Mouse (Mus musculus) ES-E14 (cell line): ENCODE measurements around the gene Rab1b. TPM values are rescaled to one million over a fixed set of nuclear protein-coding genes. Genes with fewer than 3 reads are reported as not detected.

ENCODE experiments used
- DNase-seq: peaks from one replicate; pipeline ENCODE4 v3.0.0-alpha.2; 2013; ENCODE audit warnings: low read depth, low spot score
- H3K27ac ChIP-seq: 2 replicates; pipeline ENCODE4 v1.5.1; 2012; ENCODE audit warnings: low read depth, mild to moderate bottlenecking, low read length, moderate library complexity, mixed read lengths; ENCODE audit not compliant: poor library complexity, insufficient read depth, severe bottlenecking
- H3K36me3 ChIP-seq: 2 replicates; pipeline ENCODE4 v1.6.1; 2012; ENCODE audit warnings: mild to moderate bottlenecking, low read length, moderate library complexity, mixed read lengths; ENCODE audit not compliant: control insufficient read depth, poor library complexity, insufficient read depth, severe bottlenecking
- H3K4me1 ChIP-seq, 2 experiments: fragments of 150-350 bp in 1 of 2; sonication (generic) in 1 of 2; 2 replicates each; pipeline ENCODE4 v1.6.1; 2012; ENCODE audit warnings: low read length in 2 of 2, mild to moderate bottlenecking in 1 of 2, mixed read lengths in 1 of 2; ENCODE audit not compliant: control insufficient read depth in 2 of 2, insufficient read depth in 2 of 2, poor library complexity in 1 of 2
- H3K4me3 ChIP-seq, 2 experiments: fragments of 150-350 bp in 1 of 2; sonication (generic) in 1 of 2; 2 replicates each; pipeline ENCODE4 v1.5.1; 2012; ENCODE audit warnings: low read length in 2 of 2, low read depth in 1 of 2, mild to moderate bottlenecking in 1 of 2, mixed read lengths in 1 of 2; ENCODE audit not compliant: insufficient read depth in 1 of 2, poor library complexity in 1 of 2, severe bottlenecking in 1 of 2
- H3K9ac ChIP-seq: 2 replicates; pipeline ENCODE4 v1.6.1; 2012; ENCODE audit warnings: low read depth, mild to moderate bottlenecking, low read length, mixed read lengths; ENCODE audit not compliant: poor library complexity, insufficient read depth, severe bottlenecking
- H3K9me3 ChIP-seq: fragments of 150-350 bp; sonication (generic); 2 replicates; pipeline ENCODE4 v1.6.1; 2012; ENCODE audit warnings: low read depth, mild to moderate bottlenecking, low read length; ENCODE audit not compliant: control insufficient read depth, insufficient read depth
- CHD2 ChIP-seq: IDR thresholded peaks from 2 replicates; pipeline ENCODE4 v1.6.1; 2014; ENCODE audit warnings: mild to moderate bottlenecking, low read depth, low read length, inconsistent platforms
- HCFC1 ChIP-seq: IDR thresholded peaks from 2 replicates; pipeline ENCODE4 v1.6.1; 2012; ENCODE audit warnings: low read length, inconsistent platforms, borderline replicate concordance; ENCODE audit not compliant: insufficient read depth
- MAFK ChIP-seq: IDR thresholded peaks from 2 replicates; pipeline ENCODE4 v1.6.1; 2014; ENCODE audit warnings: mild to moderate bottlenecking, low read depth, low read length, inconsistent platforms; ENCODE audit not compliant: insufficient read depth
- ZC3H11A ChIP-seq: IDR thresholded peaks from 2 replicates; pipeline ENCODE4 v1.6.1; 2012; ENCODE audit warnings: low read depth, mild to moderate bottlenecking, inconsistent platforms, low read length, borderline replicate concordance
- ZNF384 ChIP-seq: IDR thresholded peaks from 2 replicates; pipeline ENCODE4 v1.6.1; 2012; ENCODE audit warnings: low read depth, low read length, inconsistent platforms
- in situ Hi-C, 2 experiments: fragments of 600-800 bp; cut with MboI; formaldehyde crosslinking; loops; one replicate each; pipeline ENCODE4 v1.15.1; 2025; ENCODE audit warnings: low sequenced_read_pairs in 2 of 2, inconsistent platforms in 1 of 2; ENCODE audit not compliant: unreplicated experiment in 2 of 2
- total RNA-seq: library from RNA; depleted of rRNA; stranded (reverse); fragments of 300-350 nt; gene quantifications from 2 replicates; pipeline ENCODE4 v1.2.3, GENCODE M21; 2012

The Rab1b gene
- total RNA-seq, 1 experiment = 96.9 TPM

DNA sequence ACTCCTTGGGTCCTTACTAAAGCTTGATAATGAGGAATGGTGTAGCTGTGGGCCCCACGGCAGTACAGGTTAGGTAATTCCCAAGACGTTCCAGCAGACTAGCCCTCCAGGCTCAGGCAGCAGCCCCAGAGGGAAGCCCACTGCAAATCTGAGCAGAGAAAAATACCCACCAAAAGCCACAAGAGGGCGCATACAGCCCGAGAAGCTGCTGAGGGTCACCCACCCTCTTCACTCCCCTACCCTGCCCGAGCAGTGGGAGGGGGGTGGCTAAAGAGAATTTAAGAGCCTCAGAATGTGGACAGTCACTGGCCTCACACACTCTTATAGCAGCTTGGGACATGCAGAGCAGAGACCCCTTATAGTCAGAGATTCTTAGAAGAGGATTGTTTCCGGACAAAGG lies 50.6 kb downstream of the Rab1b start:
- TF ChIP-seq HCFC1 (no peak), ZC3H11A (peak; percentile 34; the same call in 1 of the 2 replicates)
- no peaks in the 10 kb centered on the region for H3K9me3 ChIP-seq
- DNase-seq = peak; percentile 62
- H3K4me1 ChIP-seq = peaks cover 14 to 51% of the 10 kb centered on the region in 2 experiments
- in situ Hi-C loops = no loop called here
- no peak overlapping the region for H3K4me3 ChIP-seq
- H3K9ac ChIP-seq = no peak overlapping the region
- no peak overlapping the region for H3K27ac ChIP-seq
- H3K36me3 ChIP-seq = peaks cover 4% of the 10 kb centered on the region; the same call in 1 of the 2 replicates

DNA sequence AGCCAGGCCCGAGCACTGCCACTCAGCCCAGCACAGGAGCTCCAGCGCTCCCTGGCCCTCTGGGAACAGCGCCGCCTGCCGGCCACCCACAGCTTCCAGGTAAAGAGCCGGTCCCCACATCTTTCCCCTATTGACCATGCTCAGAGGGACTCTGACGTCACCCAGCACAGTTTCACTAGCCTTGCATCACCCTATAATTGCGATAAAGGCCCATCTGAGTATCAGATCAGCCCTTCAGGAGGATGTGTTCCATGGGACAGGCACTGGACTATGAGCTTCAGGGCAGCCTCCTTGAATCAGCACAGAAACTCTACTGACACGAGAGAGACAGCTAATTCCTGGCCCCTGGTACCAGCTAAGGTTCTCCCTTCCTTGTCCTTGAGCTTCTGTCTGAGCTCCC lies 53.0 kb downstream of the Rab1b start:
- H3K4me1 ChIP-seq = peaks cover 11 to 41% of the 10 kb centered on the region in 2 experiments
- TF ChIP-seq CHD2 = no peak
- TF ChIP-seq HCFC1 = no peak
- no peak for TF ChIP-seq MAFK
- no peak for TF ChIP-seq ZC3H11A
- no peak for TF ChIP-seq ZNF384
- no peak overlapping the region for H3K4me3 ChIP-seq
- H3K9ac ChIP-seq = no peak overlapping the region
- peaks cover 8% of the 10 kb centered on the region; the same call in 1 of the 2 replicates for H3K36me3 ChIP-seq
- H3K9me3 ChIP-seq = no peaks in the 10 kb centered on the region
- in situ Hi-C loops = no loop called here
- no peak overlapping the region for H3K27ac ChIP-seq
- peak; percentile 64 for DNase-seq

DNA sequence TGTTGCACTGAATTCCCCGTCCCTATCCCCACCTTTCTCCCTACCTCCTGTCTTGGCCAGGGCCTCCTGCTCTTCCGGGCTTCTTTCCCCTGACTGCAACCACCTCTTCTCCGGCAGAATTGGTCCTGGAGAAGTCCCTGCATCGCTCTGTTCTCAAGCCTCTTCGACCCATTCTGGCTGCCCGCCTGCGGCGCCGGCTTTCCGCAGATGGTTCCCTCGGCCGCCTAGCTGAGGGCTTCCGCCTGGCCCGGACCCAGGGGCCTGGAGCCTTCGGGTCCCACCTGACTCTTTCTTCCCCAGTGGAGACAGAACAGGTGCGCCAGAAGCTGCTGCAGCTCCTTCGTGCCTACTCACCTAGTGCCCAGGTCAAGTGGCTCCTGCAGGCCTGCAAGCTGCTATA lies 54.0 kb downstream of the Rab1b start:
- in situ Hi-C loops = no loop called here
- H3K27ac ChIP-seq = no peak overlapping the region
- no peak for TF ChIP-seq ZNF384
- TF ChIP-seq CHD2 = no peak
- no peak for TF ChIP-seq MAFK
- H3K9ac ChIP-seq = peak overlapping the region; percentile 27; the same call in 1 of the 2 replicates
- H3K36me3 ChIP-seq = peaks cover 10% of the 10 kb centered on the region; the same call in 1 of the 2 replicates
- DNase-seq = no peak
- H3K4me3 ChIP-seq = peak overlapping the region; percentile 52 to 63
- peaks cover 9 to 31% of the 10 kb centered on the region in 2 experiments for H3K4me1 ChIP-seq
- no peaks in the 10 kb centered on the region for H3K9me3 ChIP-seq

DNA sequence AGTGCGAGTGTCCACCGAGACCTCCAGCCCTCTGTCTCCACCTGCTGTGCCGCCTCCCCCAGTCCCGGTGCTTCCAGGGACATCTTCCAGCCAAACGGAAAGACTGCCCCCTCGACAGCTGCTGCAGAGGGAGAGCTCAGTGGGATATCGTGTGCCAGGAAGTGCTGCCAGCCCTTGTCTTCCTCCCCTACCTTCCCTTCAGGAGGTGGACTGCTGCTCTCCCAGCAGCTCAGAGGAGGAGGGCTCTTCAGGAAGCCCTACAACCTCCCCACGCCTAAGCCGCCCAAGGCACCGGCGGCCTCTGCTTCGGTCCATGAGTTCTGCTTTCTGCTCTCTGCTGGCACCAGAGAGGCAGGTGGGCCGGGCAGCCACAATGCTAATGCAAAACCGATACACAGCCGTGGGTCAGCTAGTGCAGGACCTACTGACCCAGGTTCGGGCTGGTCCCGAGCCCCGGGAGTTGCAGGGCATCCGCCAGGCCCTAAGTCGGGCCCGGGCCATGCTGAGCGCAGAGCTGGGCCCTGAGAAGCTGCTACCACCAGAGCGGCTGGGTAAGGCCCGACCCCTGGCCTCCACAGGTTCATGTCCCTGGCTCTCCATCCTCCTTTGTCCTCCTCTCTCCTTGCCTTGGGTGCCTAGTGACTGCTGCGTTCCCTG lies 54.6 kb downstream of the Rab1b start:
- no peak overlapping the region for H3K27ac ChIP-seq
- no peak for DNase-seq
- no peak for TF ChIP-seq HCFC1
- TF ChIP-seq CHD2 = no peak
- no peak for TF ChIP-seq ZNF384
- no peak for TF ChIP-seq MAFK
- no peak for TF ChIP-seq ZC3H11A
- H3K4me3 ChIP-seq = peak overlapping the region; percentile 52 to 63
- H3K4me1 ChIP-seq = peaks cover 5 to 28% of the 10 kb centered on the region in 2 experiments; a peak in 3 of 4 replicates
- H3K9ac ChIP-seq = peak overlapping the region; percentile 27; the same call in 1 of the 2 replicates
- no peaks in the 10 kb centered on the region for H3K9me3 ChIP-seq
- in situ Hi-C loops = no loop called here
- H3K36me3 ChIP-seq = peaks cover 15% of the 10 kb centered on the region; the same call in 1 of the 2 replicates
